Mouse (Mus musculus): ENCODE measurements at regions not wholly inside any gene's neighbourhood (a gene's known extent, or its start where the extent isn't known, plus 50 kb on each side); places are given as distances from the start of the nearest gene placed in this dataset.

- Histone ChIP-seq H3K4me2 (ENCODE audit: low read depth) (no peak overlapping the region), H3K9me3 (ENCODE audit: control insufficient read depth, low read length) (no peaks in the 10 kb centered on the region), H3K4me1 (replicated peaks; ENCODE audit: control insufficient read depth in 2 of 2, insufficient read depth in 2 of 2, low read length in 1 of 2) (0 out of 4 replicates have a peak, but pooled peaks cover 0 to 2% of the 10 kb centered on the region in 2 experiments), H3K27me3 (ENCODE audit: control insufficient read depth, insufficient read depth, low read length) (no peaks in the 10 kb centered on the region), H3K9ac (replicated peaks) (no peak overlapping the region), H3K4me3 (ENCODE audit: insufficient read depth in 1 of 2, low read depth in 2 of 2, low read length in 2 of 2) (no peak overlapping the region), H3K27ac (no peak overlapping the region), H3K36me3 (replicated peaks; ENCODE audit: control insufficient read depth, insufficient read depth, low read depth) (no peaks in the 10 kb centered on the region)
- no peak for TF ChIP-seq CTCF (IDR thresholded peaks at IDR 0.05; ENCODE audit: low read depth)
- TF ChIP-seq EP300 (IDR thresholded peaks at IDR 0.05; ENCODE audit: low read depth), result no peak
- 34% methylated on average over 9 of the region's 9 CpGs for whole genome bisulfite sequencing (ENCODE audit: insufficient replicate concordance)
- no peak for DNase-seq (ENCODE audit: low read depth in 3 of 3, low spot score in 3 of 3)
- ATAC-seq (ENCODE audit: insufficient read depth), result no peak
These were observed 94.5 kb upstream of the Spred2 start for GRCm38 (mm10) chr11:19829564-19830279.

- H3K4me3 ChIP-seq (ENCODE audit: insufficient read depth in 1 of 2, low read depth in 2 of 2, low read length in 2 of 2), result no peak overlapping the region
- 0 out of 4 replicates have a peak, but pooled peaks cover 0 to 2% of the 10 kb centered on the region in 2 experiments for H3K4me1 ChIP-seq (replicated peaks; ENCODE audit: control insufficient read depth in 2 of 2, insufficient read depth in 2 of 2, low read length in 1 of 2)
- WGBS (ENCODE audit: insufficient replicate concordance), result 16% methylated on average over 18 of the region's 18 CpGs
- no peaks in the 10 kb centered on the region for H3K27me3 ChIP-seq (ENCODE audit: control insufficient read depth, insufficient read depth, low read length)
- no peak overlapping the region for H3K27ac ChIP-seq
- no peaks in the 10 kb centered on the region for H3K36me3 ChIP-seq (replicated peaks; ENCODE audit: control insufficient read depth, insufficient read depth, low read depth)
- no peak overlapping the region for H3K9ac ChIP-seq (replicated peaks)
- no peak for ATAC-seq (ENCODE audit: insufficient read depth)
- peak; percentile 90 for TF ChIP-seq CTCF (IDR thresholded peaks at IDR 0.05; ENCODE audit: low read depth)
- TF ChIP-seq EP300 (IDR thresholded peaks at IDR 0.05; ENCODE audit: low read depth), result no peak
- DNase-seq (ENCODE audit: low read depth in 3 of 3, low spot score in 3 of 3), result peak; percentile 49 to 50 (median 49)
- no peaks in the 10 kb centered on the region for H3K9me3 ChIP-seq (ENCODE audit: control insufficient read depth, low read length)
- no peak overlapping the region for H3K4me2 ChIP-seq (ENCODE audit: low read depth)
These were observed 93.7 kb upstream of the Spred2 start for GRCm38 (mm10) chr11:19830280-19831062.

GRCm38 (mm10) chr11:19834561-19834960 is 89.6 kb upstream of the Spred2 start:
- Histone ChIP-seq H3K36me3 (replicated peaks; ENCODE audit: control insufficient read depth, insufficient read depth, low read depth) (no peaks in the 10 kb centered on the region), H3K9ac (replicated peaks) (no peak overlapping the region), H3K27ac (no peak overlapping the region), H3K4me3 (ENCODE audit: insufficient read depth in 1 of 2, low read depth in 2 of 2, low read length in 2 of 2) (no peak overlapping the region), H3K27me3 (ENCODE audit: control insufficient read depth, insufficient read depth, low read length) (no peaks in the 10 kb centered on the region), H3K4me1 (replicated peaks; ENCODE audit: control insufficient read depth in 2 of 2, insufficient read depth in 2 of 2, low read length in 1 of 2) (no peaks in the 10 kb centered on the region), H3K4me2 (ENCODE audit: low read depth) (no peak overlapping the region), H3K9me3 (ENCODE audit: control insufficient read depth, low read length) (no peaks in the 10 kb centered on the region)
- WGBS (ENCODE audit: insufficient replicate concordance), result 60% methylated on average over 8 of the region's 8 CpGs
- DNase-seq (ENCODE audit: low read depth in 3 of 3, low spot score in 3 of 3), result no peak
- no peak for TF ChIP-seq CTCF (IDR thresholded peaks at IDR 0.05; ENCODE audit: low read depth)
- TF ChIP-seq EP300 (IDR thresholded peaks at IDR 0.05; ENCODE audit: low read depth), result no peak
- ATAC-seq (ENCODE audit: insufficient read depth), result no peak

GRCm38 (mm10) chr11:19835221-19835745 is 88.9 kb upstream of the Spred2 start:
- Histone ChIP-seq H3K4me1 (replicated peaks; ENCODE audit: control insufficient read depth in 2 of 2, insufficient read depth in 2 of 2, low read length in 1 of 2) (no peaks in the 10 kb centered on the region), H3K4me2 (ENCODE audit: low read depth) (no peak overlapping the region), H3K27me3 (ENCODE audit: control insufficient read depth, insufficient read depth, low read length) (no peaks in the 10 kb centered on the region), H3K27ac (no peak overlapping the region), H3K9me3 (ENCODE audit: control insufficient read depth, low read length) (no peaks in the 10 kb centered on the region), H3K4me3 (ENCODE audit: insufficient read depth in 1 of 2, low read depth in 2 of 2, low read length in 2 of 2) (no peak overlapping the region), H3K9ac (replicated peaks) (no peak overlapping the region), H3K36me3 (replicated peaks; ENCODE audit: control insufficient read depth, insufficient read depth, low read depth) (no peaks in the 10 kb centered on the region)
- ATAC-seq (ENCODE audit: insufficient read depth), result no peak
- no peak for DNase-seq (ENCODE audit: low read depth in 3 of 3, low spot score in 3 of 3)
- TF ChIP-seq EP300 (IDR thresholded peaks at IDR 0.05; ENCODE audit: low read depth), result no peak
- no peak for TF ChIP-seq CTCF (IDR thresholded peaks at IDR 0.05; ENCODE audit: low read depth)
- WGBS (ENCODE audit: insufficient replicate concordance), result 34% methylated on average over 6 of the region's 6 CpGs

- no peaks in the 10 kb centered on the region for H3K36me3 ChIP-seq (replicated peaks; ENCODE audit: control insufficient read depth, insufficient read depth, low read depth)
- TF ChIP-seq EP300 (IDR thresholded peaks at IDR 0.05; ENCODE audit: low read depth), result no peak
- no peak for TF ChIP-seq CTCF (IDR thresholded peaks at IDR 0.05; ENCODE audit: low read depth)
- H3K9me3 ChIP-seq (ENCODE audit: control insufficient read depth, low read length), result no peaks in the 10 kb centered on the region
- no peak overlapping the region for H3K27ac ChIP-seq
- ATAC-seq (ENCODE audit: insufficient read depth) (no peak), DNase-seq (ENCODE audit: low read depth in 3 of 3, low spot score in 3 of 3) (no peak)
- no peaks in the 10 kb centered on the region for H3K27me3 ChIP-seq (ENCODE audit: control insufficient read depth, insufficient read depth, low read length)
- H3K4me2 ChIP-seq (ENCODE audit: low read depth), result no peak overlapping the region
- no peak overlapping the region for H3K4me3 ChIP-seq (ENCODE audit: insufficient read depth in 1 of 2, low read depth in 2 of 2, low read length in 2 of 2)
- no peaks in the 10 kb centered on the region for H3K4me1 ChIP-seq (replicated peaks; ENCODE audit: control insufficient read depth in 2 of 2, insufficient read depth in 2 of 2, low read length in 1 of 2)
- WGBS (ENCODE audit: insufficient replicate concordance), result 66% methylated on average over 5 of the region's 5 CpGs
- H3K9ac ChIP-seq (replicated peaks), result no peak overlapping the region
These were observed 85.2 kb upstream of the Spred2 start for GRCm38 (mm10) chr11:19838932-19839331.

Data from liver, embryonic 14.5 days (tissue).